Mouse (Mus musculus): ENCODE measurements around the gene Gstm4.

- no peak for TF ChIP-seq CTCF (IDR thresholded peaks at IDR 0.05; ENCODE audit: control insufficient read depth, insufficient read depth, insufficient read length)
- TF ChIP-seq USF1 (IDR thresholded peaks at IDR 0.05; ENCODE audit: low read depth): no peak
- no peak for TF ChIP-seq MAX (IDR thresholded peaks at IDR 0.05)
- TF ChIP-seq MYOG (IDR thresholded peaks at IDR 0.05; ENCODE audit: control insufficient read depth, extremely low read depth, insufficient read length): no peak
Measured at GRCm38 (mm10) chr3:108088842-108089380, 44.2 kb upstream of the Gstm4 start.

Data from C2C12 (cell line).